Mouse (Mus musculus): ENCODE results near the gene Mien1.

The Mien1 gene

GRCm38 (mm10) chr11:98438331-98439158, at the start of gene Mien1:
TSS of gene Mien1 (minus strand) at chr11:98438991.
- peak; percentile 93 for DNase-seq

- no peak for DNase-seq
Measured at GRCm38 (mm10) chr11:98487526-98488040, 48.8 kb upstream of the Mien1 start.

GRCm38 (mm10) chr11:98485749-98486148, 47.0 kb upstream of the Mien1 start:
- DNase-seq, result no peak

GRCm38 (mm10) chr11:98482067-98482466, 43.3 kb upstream of the Mien1 start:
- DNase-seq, result no peak

- no peak for DNase-seq
Measured at GRCm38 (mm10) chr11:98481231-98481630, 42.4 kb upstream of the Mien1 start.

GRCm38 (mm10) chr11:98479940-98480497, 41.2 kb upstream of the Mien1 start:
- DNase-seq, result no peak

- no peak for DNase-seq
Measured at GRCm38 (mm10) chr11:98479026-98479939, 40.5 kb upstream of the Mien1 start.

- no peak for DNase-seq
Measured at GRCm38 (mm10) chr11:98477011-98477701, 38.4 kb upstream of the Mien1 start.

GRCm38 (mm10) chr11:98476434-98476807, 37.6 kb upstream of the Mien1 start:
- DNase-seq, result no peak

GRCm38 (mm10) chr11:98475630-98476433, 37.0 kb upstream of the Mien1 start:
- DNase-seq, result no peak

GRCm38 (mm10) chr11:98474967-98475366, 36.2 kb upstream of the Mien1 start:
- DNase-seq, result no peak

GRCm38 (mm10) chr11:98473916-98474479, 35.2 kb upstream of the Mien1 start:
- DNase-seq, result no peak

GRCm38 (mm10) chr11:98472696-98473095, 33.9 kb upstream of the Mien1 start:
- no peak for DNase-seq

- DNase-seq, result no peak
Measured at GRCm38 (mm10) chr11:98470795-98471194, 32.0 kb upstream of the Mien1 start.

- DNase-seq, result no peak
Measured at GRCm38 (mm10) chr11:98469761-98470714, 31.2 kb upstream of the Mien1 start.

- DNase-seq, result no peak
Measured at GRCm38 (mm10) chr11:98464516-98464915, 25.7 kb upstream of the Mien1 start.

- no peak for DNase-seq
Measured at GRCm38 (mm10) chr11:98463911-98464310, 25.1 kb upstream of the Mien1 start.

- DNase-seq, result no peak
Measured at GRCm38 (mm10) chr11:98462255-98462654, 23.5 kb upstream of the Mien1 start.

- DNase-seq, result no peak
Measured at GRCm38 (mm10) chr11:98461109-98461720, 22.4 kb upstream of the Mien1 start.

GRCm38 (mm10) chr11:98459860-98460259, 21.1 kb upstream of the Mien1 start:
- DNase-seq, result no peak

Measured in liver (tissue).